Mouse (Mus musculus): ENCODE data around the gene Hspb2. TPM values are rescaled to one million over a fixed set of nuclear protein-coding genes. Genes with fewer than 3 reads are reported as not detected.
A peak's percentile ranks its signal among the peaks of the same experiment; 100 is the strongest.

Gene Hspb2
- total RNA-seq, 2 experiments from 2014 or later, result 128 to 131 TPM

- intact Hi-C loops (cut with DNase I), result no loop called here
- DNase-seq, result peak; percentile 82 to 93
Measured at GRCm38 (mm10) chr9:50752784-50753615, 846 bp upstream of the Hspb2 start.

GRCm38 (mm10) chr9:50751323-50751722 is 831 bp downstream of the Hspb2 start, which contains the start of gene Cryab:
Gene Cryab (plus strand): TSS chr9:50751325.
- DNase-seq, result peak; percentile 29 to 48
- intact Hi-C loops (cut with DNase I), result no loop called here

DNA sequence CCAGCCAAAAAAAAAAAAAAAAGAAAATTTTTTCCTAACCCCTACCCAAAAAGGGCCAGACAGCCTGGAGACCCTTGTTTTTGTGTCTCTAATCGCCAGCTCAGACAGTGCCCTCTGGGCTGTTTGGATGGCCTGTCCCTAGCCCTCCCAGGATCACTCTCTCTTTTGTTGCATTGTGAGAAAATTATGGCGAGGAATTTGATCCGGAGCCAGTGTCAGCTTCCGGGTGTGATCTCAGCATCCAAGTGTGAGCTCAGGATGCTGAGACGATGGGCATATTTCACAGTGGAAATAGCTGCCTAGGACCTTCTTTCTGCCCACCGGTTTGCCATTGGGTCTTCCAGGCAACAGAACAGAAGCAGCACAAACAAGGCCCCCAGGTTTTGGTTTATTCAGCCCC is 1.4 kb downstream of the Hspb2 start:
- intact Hi-C loops (cut with DNase I), result no loop called here
- DNase-seq, result no peak

DNA sequence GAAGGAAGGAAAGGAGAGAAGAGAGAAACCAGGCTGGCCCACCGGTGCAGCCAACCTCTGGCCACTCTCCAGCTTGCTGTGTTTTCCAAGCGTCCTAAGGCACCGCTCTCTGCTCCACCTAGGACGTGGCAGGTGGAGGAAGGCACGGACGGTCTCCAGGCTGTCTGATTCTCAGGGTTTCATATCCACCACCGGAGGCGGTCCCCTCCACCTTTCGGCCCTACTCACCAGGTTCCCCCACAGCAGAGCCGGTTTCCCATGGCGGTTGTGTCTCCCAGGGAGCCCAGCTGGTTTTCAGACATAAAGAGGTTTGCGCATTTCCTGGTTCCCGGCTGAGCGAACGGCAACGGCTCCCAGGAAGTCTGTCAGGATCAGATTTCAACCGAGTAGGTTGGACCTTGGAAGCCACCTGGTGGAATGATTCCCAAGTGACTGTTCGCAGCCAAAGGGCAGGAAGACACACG is 5.9 kb downstream of the Hspb2 start, which contains the start of gene 2310030G06Rik:
Gene 2310030G06Rik, minus strand, starts transcription at position 323 of the 464 bp plus-strand sequence.
- DNase-seq, result peak in 1 of 2 experiments; percentile 33
- intact Hi-C loops (cut with DNase I), result no loop called here

DNA sequence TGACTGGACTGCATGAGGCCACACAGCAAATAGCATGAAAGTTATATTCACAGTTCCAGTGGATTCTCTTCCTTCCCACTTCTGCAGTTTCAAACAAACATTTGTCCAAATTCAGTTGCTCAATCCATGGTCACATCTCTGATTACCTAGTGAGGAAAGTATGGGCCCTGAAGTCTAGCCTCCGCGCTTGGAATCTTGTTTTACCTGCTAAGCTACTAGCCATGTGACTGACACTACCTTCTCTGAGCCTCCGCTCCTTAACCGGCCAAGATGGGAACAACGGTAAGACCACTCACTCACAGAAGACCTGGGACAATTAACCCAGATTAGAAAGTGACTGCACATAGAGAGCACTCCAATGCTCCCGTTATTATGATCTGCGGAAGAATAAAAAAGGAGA is 6.3 kb downstream of the Hspb2 start:
- intact Hi-C loops (cut with DNase I), result no loop called here

DNA sequence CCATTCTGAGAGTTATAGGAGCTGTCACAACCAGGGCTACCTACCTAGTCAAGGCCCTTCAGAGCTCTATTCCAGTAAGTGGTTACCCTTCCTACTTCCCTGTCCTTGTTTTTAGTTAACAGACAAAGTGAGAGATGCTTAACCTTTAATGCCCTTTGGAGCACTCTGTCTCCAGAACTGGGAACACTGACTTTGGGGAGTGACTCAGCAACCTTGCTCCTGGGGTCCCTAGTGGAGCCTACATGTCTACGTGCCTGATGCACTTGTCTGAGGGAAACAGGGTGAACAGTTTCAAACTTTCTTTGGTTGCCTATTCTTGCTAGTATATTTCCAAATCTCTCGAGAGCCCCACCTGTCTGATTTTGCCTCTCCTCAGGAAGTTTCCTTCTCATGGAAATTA is 9.4 kb downstream of the Hspb2 start:
- intact Hi-C loops (cut with DNase I), result no loop called here

More for the DNA sequence above, 6.3 kb downstream of the Hspb2 start:
- DNase-seq, result no peak

GRCm38 (mm10) chr9:50742261-50742660 is 9.9 kb downstream of the Hspb2 start:
- DNase-seq, result no peak
- intact Hi-C loops (cut with DNase I), result no loop called here

More for the DNA sequence above, 9.4 kb downstream of the Hspb2 start:
- no peak for DNase-seq

DNA sequence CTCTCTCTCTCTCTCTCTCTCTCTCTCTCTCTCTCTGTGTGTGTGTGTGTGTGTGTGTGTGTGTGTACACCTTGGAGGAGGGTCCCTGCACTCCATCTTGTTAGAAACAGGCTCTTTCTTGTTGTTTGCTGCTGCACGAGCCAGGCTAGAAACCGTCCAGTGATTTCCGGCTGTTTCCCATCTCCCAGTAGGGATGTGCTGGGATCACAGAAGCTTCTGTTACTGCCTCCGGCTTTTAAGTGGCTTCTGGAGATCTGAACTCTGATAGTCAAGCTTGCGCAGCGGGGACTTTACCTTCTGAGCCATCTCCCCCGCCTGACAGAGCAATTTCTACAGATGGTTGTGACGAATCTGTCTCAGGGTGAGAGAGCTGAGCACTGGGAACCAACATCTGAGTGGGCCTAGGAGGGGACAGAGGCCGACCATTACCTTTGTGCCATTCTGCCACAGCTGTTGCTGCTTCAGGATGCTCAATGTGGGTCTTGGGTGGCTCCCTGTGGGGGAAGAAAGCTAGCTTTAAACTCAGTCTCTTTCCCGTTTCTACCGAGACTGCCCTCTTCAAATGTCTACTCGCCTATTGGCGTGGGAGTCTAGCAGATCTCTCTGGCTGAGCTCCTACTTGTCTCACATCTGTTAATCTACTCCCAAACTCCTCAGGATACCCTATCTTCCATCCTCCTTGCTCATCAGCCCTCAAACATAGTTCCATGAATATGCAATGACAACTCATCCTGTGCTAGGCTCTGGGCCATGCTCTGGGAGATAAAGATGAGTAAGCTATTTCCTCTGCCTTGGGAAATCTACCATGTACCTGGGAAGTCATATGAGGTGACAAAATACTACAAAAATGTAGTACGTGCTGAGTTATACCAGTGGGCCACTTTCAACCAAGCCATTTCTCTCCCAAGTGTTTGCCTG is 11.0 kb downstream of the Hspb2 start:
- intact Hi-C loops (cut with DNase I), result no loop called here
- no peak for DNase-seq

GRCm38 (mm10) chr9:50738914-50739870 is 13.0 kb downstream of the Hspb2 start, which contains the start of gene Dixdc1:
Gene Dixdc1 (minus strand): TSS chr9:50739517.
- intact Hi-C loops (cut with DNase I), result no loop called here
- DNase-seq, result peak; percentile 91 to 96

DNA sequence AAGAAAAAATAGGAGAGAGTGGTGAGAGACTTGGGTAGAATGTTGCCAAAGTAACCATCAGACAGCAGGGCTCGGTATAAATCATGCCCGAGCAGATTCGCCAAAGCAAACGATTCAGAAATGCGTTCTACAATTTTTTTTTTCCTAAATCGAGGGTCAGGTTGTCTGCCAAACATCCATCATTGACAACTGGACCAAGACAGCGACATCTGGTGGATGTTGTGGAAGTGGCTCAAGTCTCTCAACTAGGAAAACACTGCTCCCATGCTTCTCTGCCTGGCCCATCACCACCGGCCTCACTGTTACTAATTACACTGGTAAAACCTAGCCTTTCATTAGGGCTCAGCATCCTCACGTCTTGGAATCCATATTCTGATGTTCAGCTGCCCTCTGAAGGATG is 17.2 kb downstream of the Hspb2 start:
- DNase-seq, result peak; percentile 61 to 72
- intact Hi-C loops (cut with DNase I), result loop anchor here (2.0 kb wide), 1 partner anchor 26 kb away; no protein-coding TSS in a partner anchor

- intact Hi-C loops (cut with DNase I), result no loop called here
- no peak for DNase-seq
Measured at GRCm38 (mm10) chr9:50732560-50732959, 19.6 kb downstream of the Hspb2 start.

DNA sequence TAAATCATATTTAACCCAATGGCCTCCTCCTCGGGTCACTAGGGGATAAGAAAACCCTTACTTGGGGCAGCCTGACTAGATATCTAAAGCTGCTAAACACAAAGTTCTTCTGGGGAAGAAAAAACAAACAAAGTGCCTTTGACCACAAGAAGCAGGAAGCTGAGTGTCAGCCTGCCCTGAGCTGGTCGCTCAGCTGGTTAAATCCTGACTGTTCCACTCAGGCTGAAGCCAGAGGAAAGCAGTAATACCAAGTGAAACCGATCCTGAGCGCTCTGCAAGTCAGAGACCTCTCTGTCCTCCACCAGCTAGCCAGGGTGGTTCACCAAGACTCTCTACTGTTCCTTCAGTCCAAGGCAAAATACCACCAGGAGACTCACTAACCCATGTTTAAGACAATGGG is 22.6 kb downstream of the Hspb2 start:
- intact Hi-C loops (cut with DNase I), result loop anchor here (5.0 kb wide), 1 partner anchor 33 kb away; no protein-coding TSS in a partner anchor
- no peak for DNase-seq

DNA sequence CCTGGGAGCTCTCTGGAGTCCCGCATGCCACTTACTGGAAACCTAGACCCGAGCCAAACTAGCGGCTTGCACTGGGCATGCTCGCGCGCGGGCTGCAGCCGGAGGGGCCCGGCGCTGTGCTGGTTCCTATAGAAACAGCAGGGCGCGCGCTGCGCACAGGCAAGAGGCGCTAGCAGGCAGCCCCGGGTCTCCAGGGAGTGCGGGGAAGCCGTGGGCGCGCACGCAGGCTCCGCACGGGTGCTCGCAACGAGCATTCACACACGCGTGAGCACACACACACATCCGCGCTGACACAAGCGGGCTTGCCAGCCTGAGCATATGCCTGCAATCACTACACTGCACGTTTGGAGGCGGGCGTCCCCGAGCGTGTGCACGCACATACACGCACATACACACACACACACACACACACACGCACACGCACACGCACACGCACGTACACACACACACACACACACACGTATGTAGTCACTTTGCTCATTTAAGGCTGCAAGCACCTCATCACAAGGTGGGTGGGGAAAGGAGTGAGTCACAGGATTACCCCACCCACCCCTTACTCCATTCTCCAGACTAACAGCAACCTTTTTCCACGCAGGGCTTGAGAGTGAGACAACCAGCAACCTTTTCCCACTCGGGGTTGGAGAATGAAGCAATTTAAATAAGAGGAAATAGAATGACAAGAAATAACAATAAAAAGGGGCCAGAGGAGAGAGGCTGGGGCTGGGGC is 24.1 kb downstream of the Hspb2 start:
- intact Hi-C loops (cut with DNase I), result loop anchor here (5.0 kb wide), 1 partner anchor 34 kb away; no protein-coding TSS in a partner anchor
- DNase-seq, result peak; percentile 73 to 76

DNA sequence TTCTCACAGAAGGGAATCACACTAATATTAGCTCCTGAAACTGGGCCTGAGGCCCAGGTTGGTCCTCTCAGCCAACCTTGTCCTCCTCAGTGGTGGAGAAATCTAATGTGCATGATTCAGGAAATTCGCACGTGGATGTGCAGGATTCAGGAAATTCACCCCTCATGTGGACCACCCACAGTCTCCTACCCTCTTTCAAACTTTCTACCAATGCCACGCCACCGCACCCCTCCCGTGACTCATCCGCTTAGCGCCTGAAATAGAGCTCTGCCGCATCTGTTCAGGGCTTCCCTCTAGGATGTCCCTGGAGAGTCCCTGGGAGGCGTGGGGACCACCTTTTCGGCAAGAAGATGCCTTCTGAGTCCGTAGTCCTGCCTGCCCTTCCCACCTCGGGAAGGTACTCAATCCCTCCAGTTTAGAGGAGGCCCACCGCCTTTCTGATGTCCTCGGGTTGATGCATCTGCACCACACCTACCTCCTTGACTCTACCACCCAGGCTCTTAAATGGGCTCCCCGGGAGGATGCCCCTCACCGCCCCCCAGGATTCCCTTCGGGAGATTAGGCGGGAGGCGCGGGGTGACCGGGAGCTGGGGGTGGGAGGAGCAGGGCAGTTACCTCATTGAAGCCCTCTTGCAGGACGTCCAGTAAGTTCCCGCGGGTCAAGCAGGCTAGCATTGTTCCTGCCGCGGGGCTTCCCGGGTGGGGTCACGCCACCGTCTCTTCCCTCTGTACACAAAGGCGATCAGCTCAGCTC is 24.8 kb downstream of the Hspb2 start:
- peak in 1 of 2 experiments; percentile 26 for DNase-seq
- intact Hi-C loops (cut with DNase I), result loop anchor here (5.0 kb wide), 1 partner anchor 35 kb away; no protein-coding TSS in a partner anchor

GRCm38 (mm10) chr9:50725921-50726590 is 26.1 kb downstream of the Hspb2 start:
- intact Hi-C loops (cut with DNase I), result loop anchor here (5.0 kb wide), 1 partner anchor 36 kb away; no protein-coding TSS in a partner anchor

DNA sequence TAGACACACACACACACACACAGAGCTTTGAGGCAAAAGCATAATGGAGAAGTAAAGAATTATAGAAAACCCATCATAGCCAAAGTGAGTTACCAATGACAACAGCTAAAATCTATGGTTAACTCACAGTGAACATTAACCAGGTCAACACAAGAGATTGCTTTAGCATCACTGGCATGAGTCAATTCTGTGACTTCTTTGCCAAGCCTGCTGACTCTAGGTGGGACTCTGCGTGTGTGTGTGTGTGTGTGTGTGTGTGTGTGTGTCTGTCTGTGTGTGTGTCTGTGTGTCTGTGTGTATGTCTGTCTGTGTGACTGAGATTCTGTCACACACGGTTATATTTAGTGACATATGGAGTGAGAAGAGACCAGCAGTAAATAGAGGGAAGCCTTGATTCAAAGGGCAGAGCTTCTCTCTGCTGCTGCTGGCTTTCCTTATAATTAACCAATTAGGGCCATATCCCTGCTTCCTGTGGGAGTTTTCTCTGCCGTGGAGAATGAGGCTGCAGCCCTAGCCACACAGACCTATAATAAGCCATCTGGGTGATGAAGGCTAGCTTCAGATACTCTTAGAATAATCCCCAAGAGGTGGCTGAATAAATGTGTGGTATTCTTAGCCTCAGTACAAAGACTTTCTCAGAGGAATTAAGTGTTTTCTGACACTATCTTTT is 27.4 kb downstream of the Hspb2 start:
- no peak for DNase-seq
- intact Hi-C loops (cut with DNase I), result loop anchor here (5.0 kb wide), 1 partner anchor 38 kb away; no protein-coding TSS in a partner anchor

More at GRCm38 (mm10) chr9:50725921-50726590, 26.1 kb downstream of the Hspb2 start:
- DNase-seq, result no peak

DNA sequence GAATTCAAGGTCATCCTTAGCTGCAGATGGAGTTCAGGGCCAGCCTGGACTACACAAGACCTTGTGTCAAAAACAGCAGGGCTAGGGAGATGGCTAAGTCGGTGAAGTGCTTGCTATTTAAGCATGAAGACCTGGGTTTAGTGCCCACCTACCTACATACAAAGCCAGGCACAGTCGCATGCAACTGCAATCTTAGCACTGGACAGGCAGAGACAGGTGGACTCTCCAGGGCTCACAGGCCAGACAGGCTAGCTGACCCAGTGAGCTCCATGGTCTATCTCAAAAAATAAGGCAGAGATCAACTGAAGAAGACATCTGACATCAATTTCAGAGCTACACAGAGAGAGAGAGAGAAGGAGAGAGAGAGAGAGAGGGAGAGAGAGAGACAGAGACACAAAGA is 28.0 kb downstream of the Hspb2 start:
- DNase-seq, result no peak
- intact Hi-C loops (cut with DNase I), result no loop called here
